ENCODE assay signal across 10 mouse cellular contexts in genomic region chr15:97745331-97745730, GRCm38 (mm10). TPM values are rescaled to one million over a fixed set of nuclear protein-coding genes. Genes with fewer than 3 reads are reported as not detected.
A peak's percentile ranks its signal among the peaks of the same experiment; 100 is the strongest.
DNase-seq lines count a peak whose midpoint lies in the region; ATAC-seq and TF ChIP-seq lines count a peak whose summit lies in the region.
"Had no signal": no experiment of that assay in that cellular context is flagged by ENCODE, and none has a peak within 500 bp of the region (broad histone marks: within the 10 kb centered on the region; RNA-seq: fewer than 3 reads in every experiment).

No protein-coding gene starts in this region.

- H3K9ac ChIP-seq in lung, embryonic 16.5 days (ENCODE audit: low read length), result no peak overlapping the region
- H3K9ac ChIP-seq: midbrain, embryonic 12.5 days had no signal

- H3K4me1 ChIP-seq in lung, embryonic 16.5 days (replicated peaks; ENCODE audit: control insufficient read depth, insufficient read depth, low read length), result peaks cover 5% of the 10 kb centered on the region
- H3K4me1 ChIP-seq in lung, adult 2 months (ENCODE audit: control insufficient read depth, insufficient read depth, low read length), result peaks cover under 1% of the 10 kb centered on the region

- TF ChIP-seq POLR2A in lung, adult 2 months (IDR thresholded peaks at IDR 0.05; ENCODE audit: borderline replicate concordance, extremely low read depth, low read depth, low read length), result no peak

- no peak overlapping the region for H3K4me3 ChIP-seq in lung, embryonic 16.5 days (ENCODE audit: low read length)
- no peak overlapping the region for H3K4me3 ChIP-seq in lung, adult 2 months (replicated peaks; ENCODE audit: extremely low read depth, low read depth, low read length)
- H3K4me3 ChIP-seq: erythroblast, embryonic 14.5 days; midbrain, embryonic 12.5 days had no signal

- no peaks in the 10 kb centered on the region for H3K9me3 ChIP-seq in lung, embryonic 16.5 days (ENCODE audit: control insufficient read depth, low read length)
- H3K9me3 ChIP-seq: midbrain, embryonic 12.5 days had no signal

- H3K27me3 ChIP-seq in lung, embryonic 16.5 days (ENCODE audit: control insufficient read depth, insufficient read depth, low read depth, low read length), result no peaks in the 10 kb centered on the region

- no peak for TF ChIP-seq CTCF in lung, adult 2 months (IDR thresholded peaks at IDR 0.05; ENCODE audit: insufficient read depth, low read length)

- DNase-seq in lung, adult 2 months, result no peak
- peak; percentile 80 for DNase-seq in adrenal gland, postnatal 25 days
- peak; percentile 75 for DNase-seq in heart, adult 8-10 months (ENCODE audit: low spot score)
- DNase-seq in kidney, postnatal 36 days, result peak; percentile 89 to 92
- DNase-seq in B cell, adult 2 months, result no peak
- no peak for DNase-seq in urinary bladder, adult 2 months (ENCODE audit: low spot score)
- DNase-seq in spleen, postnatal 10 days (ENCODE audit: low spot score in 2 of 2), result no peak

- peaks cover 3% of the 10 kb centered on the region; the same call in 1 of the 2 replicates for H3K36me3 ChIP-seq in lung, embryonic 16.5 days (ENCODE audit: control insufficient read depth, insufficient read depth, low read length)
- H3K36me3 ChIP-seq: midbrain, embryonic 12.5 days had no signal

- peak; percentile 44; the same call in 1 of the 2 replicates for ATAC-seq in lung, embryonic 16.5 days (ENCODE audit: low read depth)

- H3K4me2 ChIP-seq in lung, embryonic 16.5 days (ENCODE audit: low read depth, low read length), result no peak overlapping the region
- H3K4me2 ChIP-seq: midbrain, embryonic 12.5 days had no signal

- 50% methylated on average over 10 of the region's 10 CpGs for WGBS in lung, embryonic 16.5 days
- 40% methylated on average over 10 of the region's 10 CpGs for WGBS in lung, adult 2 months

- H3K27ac ChIP-seq in lung, embryonic 16.5 days (ENCODE audit: low read length), result no peak overlapping the region
- H3K27ac ChIP-seq: midbrain, embryonic 12.5 days had no signal

RNA-seq across cellular contexts. Expression of gene Endou, which starts 14.2 kb away (rescaled TPM):
- polyA plus RNA-seq in lung, embryonic 16.5 days (2015; fragmentation: Nextera tagmentation; extraction: Ambion mirVana), result 0.55 and 1.6 TPM in 2 replicates
- 4.0 and 18.9 TPM in 2 replicates for polyA plus RNA-seq in lung, adult 2 months (2012; rRNA removed)
- total RNA-seq in adrenal gland, postnatal 25 days (2021), result 0.71 and 0.82 TPM in 2 replicates
- total RNA-seq in heart, adult 8-10 months (2022), result 1 to 10 TPM; 1.3 to 2.3 (median 1.7) TPM
- 1.7 and 2.1 TPM in 2 replicates for polyA plus RNA-seq in urinary bladder, adult 2 months (2012; rRNA removed)
- polyA plus RNA-seq: erythroblast, embryonic 14.5 days had no signal

RNA-seq across cellular contexts. Expression of gene Rapgef3, which starts 22.4 kb away (rescaled TPM):
- 20.8 and 22.7 TPM in 2 replicates for polyA plus RNA-seq in lung, embryonic 16.5 days (2015; fragmentation: Nextera tagmentation; extraction: Ambion mirVana)
- 94.2 and 133 TPM in 2 replicates for polyA plus RNA-seq in lung, adult 2 months (2012; rRNA removed)
- total RNA-seq in adrenal gland, postnatal 25 days (2021), result 16.9 and 26.0 TPM in 2 replicates
- 10 to 100 TPM; 20.5 to 27.4 (median 23.8) TPM for total RNA-seq in heart, adult 8-10 months (2022)
- polyA plus RNA-seq in urinary bladder, adult 2 months (2012; rRNA removed), result 17.8 and 19.2 TPM in 2 replicates
- polyA plus RNA-seq: erythroblast, embryonic 14.5 days had no signal

RNA-seq across cellular contexts. Expression of gene Slc48a1, which starts 33.0 kb away (rescaled TPM):
- 46.8 and 49.5 TPM in 2 replicates for polyA plus RNA-seq in lung, embryonic 16.5 days (2015; fragmentation: Nextera tagmentation; extraction: Ambion mirVana)
- polyA plus RNA-seq in lung, adult 2 months (2012; rRNA removed), result 158 and 174 TPM in 2 replicates
- 92.4 and 108 TPM in 2 replicates for total RNA-seq in adrenal gland, postnatal 25 days (2021)
- total RNA-seq in heart, adult 8-10 months (2022), result 10 to 100 TPM; 63.6 to 76.6 (median 67.9) TPM
- 72.4 and 91.1 TPM in 2 replicates for polyA plus RNA-seq in urinary bladder, adult 2 months (2012; rRNA removed)

RNA-seq across cellular contexts. Expression of gene Rpap3, which starts 39.7 kb away (rescaled TPM):
- 20.5 and 25.2 TPM in 2 replicates for polyA plus RNA-seq in lung, embryonic 16.5 days (2015; fragmentation: Nextera tagmentation; extraction: Ambion mirVana)
- 3.1 and 5.0 TPM in 2 replicates for polyA plus RNA-seq in lung, adult 2 months (2012; rRNA removed)
- 20.1 and 25.4 TPM in 2 replicates for total RNA-seq in adrenal gland, postnatal 25 days (2021)
- 10 to 100 TPM; 13.4 to 17.9 (median 15.3) TPM for total RNA-seq in heart, adult 8-10 months (2022)
- 23.5 and 26.0 TPM in 2 replicates for polyA plus RNA-seq in urinary bladder, adult 2 months (2012; rRNA removed)

Comparison
In these comparisons a context has a peak if more than half of its experiments do, and no peak if none do; other contexts are left out.
1. DNase-seq: peak in adrenal gland, postnatal 25 days (single experiment), heart, adult 8-10 months (single experiment) and kidney, postnatal 36 days (2 of 2); none in lung, adult 2 months (single experiment), B cell, adult 2 months (0 of 2), urinary bladder, adult 2 months (single experiment) and spleen, postnatal 10 days (0 of 2).